Mouse (Mus musculus) brain, embryonic 14.5 days (tissue): Measurements from ENCODE around the gene Trib2.

Source experiments
- CTCF ChIP-seq: fragments of 200-500 bp; IDR thresholded peaks from 2 replicates; pipeline ENCODE4 v1.5.1; 2012; ENCODE audit warnings: inconsistent platforms, mild to moderate bottlenecking, moderate library complexity, borderline replicate concordance; ENCODE audit not compliant: insufficient read depth, insufficient read length; ENCODE audit errors: extremely low read depth
- POLR2A ChIP-seq: fragments of 200-500 bp; IDR thresholded peaks from 2 replicates; pipeline ENCODE4 v1.6.1; 2012; ENCODE audit warnings: mild to moderate bottlenecking, inconsistent platforms, borderline replicate concordance; ENCODE audit not compliant: poor library complexity, insufficient read depth, insufficient read length, severe bottlenecking; ENCODE audit errors: extremely low read depth

- no peak for TF ChIP-seq CTCF
- TF ChIP-seq POLR2A, result no peak
Observed at GRCm38 (mm10) chr12:15801571-15801930, 15.2 kb downstream of the Trib2 start.
